Mouse (Mus musculus): ENCODE data around the gene Olfr292.

Gene Olfr292

GRCm38 (mm10) chr7:86688030-86688429 lies at the start of gene Olfr292:
TSS of gene Olfr292 (plus strand) at chr7:86688330.
- no peak for DNase-seq (ENCODE audit: low spot score in 2 of 2)

GRCm38 (mm10) chr7:86648761-86649160 lies 39.4 kb upstream of the Olfr292 start, which contains the start of gene Olfr293:
TSS of gene Olfr293 (plus strand) at chr7:86649061.
- no peak for DNase-seq (ENCODE audit: low spot score in 2 of 2)

GRCm38 (mm10) chr7:86725013-86725412 lies 36.9 kb downstream of the Olfr292 start:
- DNase-seq (ENCODE audit: low spot score in 2 of 2), result no peak

All from urinary bladder, postnatal 36 days (tissue).